Mouse (Mus musculus) megakaryocyte, embryonic 14.5 days (primary cell): ENCODE measurements around the gene Selenos.

Experiments used
- FLI1 ChIP-seq: IDR thresholded peaks from 2 replicates; pipeline ENCODE4 v1.6.1; 2012; ENCODE audit warnings: low read length, inconsistent platforms, mixed read lengths
- GATA1 ChIP-seq: IDR thresholded peaks from 3 replicates; pipeline ENCODE4 v1.6.1; 2012; ENCODE audit warnings: mixed read lengths, low read length, inconsistent platforms, borderline replicate concordance

- TF ChIP-seq GATA1: no peak
- no peak for TF ChIP-seq FLI1
Observed at GRCm38 (mm10) chr7:66116906-66117482, 37.5 kb downstream of the Selenos start.
